Mouse (Mus musculus) hindbrain, embryonic 13.5 days (tissue): ENCODE measurements around the gene Klhl11. TPM values are rescaled to one million over a fixed set of nuclear protein-coding genes. Genes with fewer than 3 reads are reported as not detected.

Source experiments
- ATAC-seq: fragments of 200-750 bp; cut with Nextera tagmentation; 2 replicates; pipeline ENCODE4 v1.8.0; 2017; ENCODE audit warnings: moderate TSS enrichment; ENCODE audit not compliant: low FRiP score
- H3K27ac ChIP-seq: fragments of 300-500 bp; sonication (generic); 2 replicates; pipeline ENCODE4 v1.5.1; 2015; ENCODE audit warnings: inconsistent platforms, mild to moderate bottlenecking, moderate library complexity
- H3K27me3 ChIP-seq: fragments of 300-500 bp; sonication (generic); 2 replicates; pipeline ENCODE4 v1.6.1; 2015; ENCODE audit warnings: mild to moderate bottlenecking, inconsistent platforms
- H3K36me3 ChIP-seq: fragments of 300-500 bp; sonication (generic); 2 replicates; pipeline ENCODE4 v1.6.1; 2015; ENCODE audit warnings: mild to moderate bottlenecking, inconsistent platforms
- H3K4me1 ChIP-seq: fragments of 300-500 bp; sonication (generic); replicated peaks from 2 replicates; pipeline ENCODE4 v1.6.1; 2015; ENCODE audit warnings: inconsistent platforms
- H3K4me2 ChIP-seq: fragments of 300-500 bp; sonication (generic); 2 replicates; pipeline ENCODE4 v1.6.1; 2015; ENCODE audit warnings: inconsistent platforms, mild to moderate bottlenecking, moderate library complexity
- H3K4me3 ChIP-seq: fragments of 300-500 bp; sonication (generic); 2 replicates; pipeline ENCODE4 v1.5.1; 2015; ENCODE audit warnings: mild to moderate bottlenecking, inconsistent platforms
- H3K9ac ChIP-seq: fragments of 300-500 bp; sonication (generic); 2 replicates; pipeline ENCODE4 v1.6.1; 2015; ENCODE audit warnings: mild to moderate bottlenecking, inconsistent platforms
- H3K9me3 ChIP-seq: fragments of 300-500 bp; sonication (generic); 2 replicates; pipeline ENCODE4 v1.6.1; 2016; ENCODE audit warnings: inconsistent platforms
- WGBS: fragments of 180-500 bp; shearing (Covaris S2); methylation state at CpG from one replicate; pipeline ENCODE4 v1.1.7; 2015; 5-methylcytosine and 5-hydroxymethylcytosine counted together
- polyA plus RNA-seq: library from polyadenylated mRNA; unstranded; fragments of >200 nt; fragmentation: Nextera tagmentation; extraction: Ambion mirVana; gene quantifications from 2 replicates; pipeline ENCODE4 v1.2.1, GENCODE M21; 2015

Gene Klhl11
- 11.0 and 12.2 TPM in 2 replicates for polyA plus RNA-seq

DNA sequence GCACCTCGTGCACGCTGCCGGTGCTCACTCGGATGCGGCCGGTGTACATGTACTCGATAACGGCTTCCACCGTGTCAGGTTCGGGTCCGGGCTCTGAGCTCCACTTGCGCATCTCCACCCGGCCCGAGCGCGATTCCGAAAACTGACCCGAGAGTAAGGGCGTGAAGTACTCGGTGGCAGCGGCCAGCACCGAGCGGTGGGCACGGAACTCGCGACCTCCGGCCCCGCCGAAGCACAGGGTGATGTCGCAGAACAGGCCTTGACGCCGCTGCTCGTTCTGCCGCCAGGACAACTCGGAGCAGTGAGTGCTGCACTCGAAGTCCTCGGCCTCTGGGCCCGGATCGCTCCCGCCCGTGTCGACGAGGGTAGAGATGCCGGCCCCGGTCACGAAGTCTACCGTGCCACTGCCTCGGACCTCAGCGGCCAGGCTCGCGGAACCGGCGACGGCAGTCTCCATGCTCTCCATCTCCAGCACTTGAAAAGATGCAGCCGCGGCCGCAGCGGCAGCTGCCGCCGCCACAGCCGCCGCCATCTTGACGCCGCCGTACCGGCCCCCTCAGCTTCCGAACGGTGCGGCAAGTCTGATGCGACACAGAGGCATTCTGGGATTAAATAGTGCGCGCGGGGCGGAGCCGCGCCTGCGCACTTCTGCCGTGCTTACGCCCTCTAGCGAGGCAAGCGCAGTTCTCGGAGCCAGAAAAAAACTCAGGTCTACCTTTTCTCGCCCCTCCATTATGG, at the start of gene Klhl11:
Gene Klhl11, minus strand, starts transcription at position 545 of the 738 bp plus-strand sequence.
- Histone ChIP-seq H3K36me3 (peaks cover 16% of the 10 kb centered on the region), H3K27me3 (no peaks in the 10 kb centered on the region), H3K27ac (peak within 1 kb of the TSS; percentile 93), H3K9ac (peak within 1 kb of the TSS; percentile 92), H3K4me1 (peaks cover 28% of the 10 kb centered on the region), H3K9me3 (no peaks in the 10 kb centered on the region), H3K4me3 (peak within 1 kb of the TSS; percentile 83), H3K4me2 (peak within 1 kb of the TSS; percentile 82)
- WGBS: under 1% methylated on average over 83 of the region's 83 CpGs
- peak; percentile 90 for ATAC-seq

DNA sequence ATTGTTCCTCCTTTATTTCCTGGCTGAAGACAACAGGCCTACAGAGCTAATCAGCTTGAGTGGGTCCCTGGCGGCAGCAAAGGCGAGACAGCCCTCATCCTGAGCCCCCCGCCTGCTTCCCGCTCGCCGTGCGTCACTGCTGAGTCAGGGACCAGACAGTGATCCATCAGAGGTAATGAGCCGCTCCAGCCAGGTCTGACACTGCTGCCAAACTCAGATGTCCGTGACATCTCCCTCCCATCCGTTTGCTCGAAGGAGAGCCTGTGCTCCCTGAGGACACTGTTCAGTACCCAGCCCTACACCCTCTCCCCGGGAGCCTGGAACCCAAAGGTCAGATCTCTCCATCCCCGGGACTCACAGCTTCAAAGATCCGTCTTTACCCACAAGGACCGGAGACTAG, 48.3 kb upstream of the Klhl11 start:
- H3K9me3 ChIP-seq: no peaks in the 10 kb centered on the region
- peak overlapping the region; percentile 52 for H3K27ac ChIP-seq
- H3K4me1 ChIP-seq: peaks cover 59% of the 10 kb centered on the region
- no peak overlapping the region for H3K4me3 ChIP-seq
- WGBS: 56% methylated on average over 15 of the region's 15 CpGs
- peak; percentile 52; the same call in 1 of the 2 replicates for ATAC-seq
- H3K9ac ChIP-seq: peak overlapping the region; percentile 35; the same call in 1 of the 2 replicates
- H3K4me2 ChIP-seq: no peak overlapping the region
- H3K36me3 ChIP-seq: peaks cover 78% of the 10 kb centered on the region
- H3K27me3 ChIP-seq: no peaks in the 10 kb centered on the region

DNA sequence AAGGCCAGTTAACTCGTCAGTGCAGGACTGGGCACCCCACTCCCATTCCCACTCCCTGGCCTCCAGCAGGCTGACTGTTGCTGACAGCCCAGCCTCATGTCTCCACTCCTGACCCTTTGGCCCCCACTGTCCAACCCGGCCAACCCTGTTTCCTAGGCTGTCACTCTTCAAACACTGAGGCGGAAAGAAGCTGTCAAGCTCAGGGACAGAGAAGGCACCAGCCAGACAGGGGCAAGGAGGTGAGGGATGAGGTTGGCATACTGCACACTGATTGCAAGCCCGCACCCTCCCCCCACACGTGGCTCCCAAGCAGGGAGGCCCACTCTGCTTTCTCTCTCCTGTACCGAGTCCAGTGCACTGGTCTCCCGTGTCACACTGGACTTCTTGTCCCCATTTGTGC, 46.6 kb upstream of the Klhl11 start:
- 79% methylated on average over 7 of the region's 7 CpGs for WGBS
- Histone ChIP-seq H3K9ac (no peak overlapping the region), H3K36me3 (peaks cover 95% of the 10 kb centered on the region), H3K27me3 (no peaks in the 10 kb centered on the region), H3K9me3 (no peaks in the 10 kb centered on the region), H3K4me3 (no peak overlapping the region), H3K4me2 (no peak overlapping the region), H3K27ac (peak overlapping the region; percentile 44; the same call in 1 of the 2 replicates), H3K4me1 (peaks cover 42% of the 10 kb centered on the region)
- ATAC-seq: no peak

DNA sequence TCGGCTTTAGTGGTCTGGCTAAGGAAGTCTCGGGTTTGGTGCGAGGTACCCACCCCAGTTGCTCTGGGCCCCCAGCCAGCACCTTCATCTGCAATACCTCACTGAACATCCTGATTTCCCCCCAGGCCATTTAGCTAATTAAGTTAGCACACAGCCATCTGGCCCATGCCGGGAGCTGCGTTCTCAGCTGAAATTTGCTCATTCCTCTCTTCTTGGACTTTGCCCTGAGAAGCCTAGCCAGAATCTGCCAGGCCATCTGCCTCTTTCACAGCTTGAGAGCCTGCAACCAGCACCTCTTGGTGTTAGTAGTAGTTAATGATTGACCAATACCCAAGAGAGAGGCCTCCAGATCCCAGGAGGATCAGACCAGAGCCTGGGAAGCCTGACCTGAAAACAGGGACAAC, 45.6 kb upstream of the Klhl11 start:
- peak; percentile 35 for ATAC-seq
- Histone ChIP-seq H3K4me2 (no peak overlapping the region), H3K27me3 (no peaks in the 10 kb centered on the region), H3K4me3 (no peak overlapping the region), H3K4me1 (peaks cover 34% of the 10 kb centered on the region), H3K9ac (no peak overlapping the region), H3K36me3 (peaks cover 99% of the 10 kb centered on the region), H3K9me3 (no peaks in the 10 kb centered on the region), H3K27ac (peak overlapping the region; percentile 44)
- 52% methylated on average over 5 of the region's 5 CpGs for WGBS

DNA sequence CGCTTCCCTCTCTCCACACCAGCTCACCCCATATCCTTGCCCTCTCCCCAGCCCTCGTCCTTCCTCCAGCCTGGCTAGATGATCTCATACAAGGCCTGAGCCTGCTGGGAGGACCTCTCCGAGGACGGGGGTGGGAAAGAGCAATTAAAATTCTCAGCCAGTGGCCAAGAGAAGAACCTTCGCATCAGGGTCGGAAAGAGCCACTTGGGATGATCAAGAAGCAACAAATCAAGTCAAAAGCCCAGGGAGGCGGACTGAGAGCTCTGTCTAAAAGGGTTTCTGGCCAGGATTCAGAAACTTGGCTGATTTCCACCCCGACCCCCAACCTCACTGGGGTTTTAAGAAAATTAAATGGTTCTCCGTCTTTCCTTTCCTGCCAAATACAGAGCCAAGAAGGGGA, 43.8 kb upstream of the Klhl11 start:
- Histone ChIP-seq H3K27me3 (no peaks in the 10 kb centered on the region), H3K4me1 (peaks cover 34% of the 10 kb centered on the region), H3K4me2 (no peak overlapping the region), H3K9me3 (no peaks in the 10 kb centered on the region), H3K9ac (no peak overlapping the region), H3K27ac (peak overlapping the region; percentile 35; the same call in 1 of the 2 replicates), H3K36me3 (peaks cover 98% of the 10 kb centered on the region), H3K4me3 (no peak overlapping the region)
- 72% methylated on average over 9 of the region's 9 CpGs for WGBS
- ATAC-seq: no peak

DNA sequence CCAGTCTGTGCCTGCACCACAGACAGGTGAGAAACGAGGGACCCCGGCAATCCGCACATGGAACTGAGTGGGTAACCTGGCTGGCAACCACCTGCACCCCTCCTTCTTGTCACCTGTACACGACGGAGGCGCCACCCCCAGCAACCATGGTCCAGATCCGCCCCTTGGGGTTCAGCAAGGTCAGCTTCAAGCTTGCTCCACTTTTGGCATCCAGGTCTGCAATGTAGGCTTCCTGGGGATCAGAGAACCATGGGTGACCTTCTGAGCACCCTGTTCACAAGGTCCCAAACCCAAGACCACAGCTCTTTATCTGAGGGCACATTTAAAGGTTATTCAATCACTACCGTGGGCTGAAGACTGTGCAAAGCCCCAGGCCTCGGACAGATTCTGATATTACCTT, 43.2 kb upstream of the Klhl11 start:
- no peaks in the 10 kb centered on the region for H3K9me3 ChIP-seq
- H3K4me3 ChIP-seq: no peak overlapping the region
- H3K27me3 ChIP-seq: no peaks in the 10 kb centered on the region
- H3K4me1 ChIP-seq: peaks cover 31% of the 10 kb centered on the region
- no peak overlapping the region for H3K9ac ChIP-seq
- H3K27ac ChIP-seq: no peak overlapping the region
- no peak overlapping the region for H3K4me2 ChIP-seq
- ATAC-seq: no peak
- 90% methylated on average over 9 of the region's 9 CpGs for WGBS
- H3K36me3 ChIP-seq: peaks cover 97% of the 10 kb centered on the region

DNA sequence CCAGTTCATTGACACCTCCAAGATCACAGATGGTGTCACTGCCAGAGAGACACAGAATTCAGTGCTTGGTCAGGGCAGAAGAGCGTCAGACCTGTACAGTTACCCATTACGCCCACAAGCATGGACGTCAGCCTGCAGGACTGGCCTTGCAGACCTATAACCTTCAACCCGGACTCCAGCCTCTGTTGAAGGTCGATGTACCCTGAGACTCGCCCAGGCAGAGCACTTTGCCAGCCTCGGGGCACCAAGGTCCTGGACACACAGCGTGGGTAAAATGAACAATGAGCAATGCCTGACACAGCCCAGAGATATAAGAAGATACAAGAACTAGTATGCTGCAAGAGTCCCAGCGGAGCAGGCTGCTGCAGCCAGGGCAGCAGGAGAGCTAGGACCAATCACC, 42.5 kb upstream of the Klhl11 start:
- H3K9me3 ChIP-seq: no peaks in the 10 kb centered on the region
- no peak overlapping the region for H3K4me2 ChIP-seq
- H3K9ac ChIP-seq: no peak overlapping the region
- H3K27me3 ChIP-seq: no peaks in the 10 kb centered on the region
- 91% methylated on average over 9 of the region's 9 CpGs for WGBS
- peaks cover 94% of the 10 kb centered on the region for H3K36me3 ChIP-seq
- peaks cover 27% of the 10 kb centered on the region for H3K4me1 ChIP-seq
- ATAC-seq: no peak
- H3K27ac ChIP-seq: no peak overlapping the region
- no peak overlapping the region for H3K4me3 ChIP-seq

DNA sequence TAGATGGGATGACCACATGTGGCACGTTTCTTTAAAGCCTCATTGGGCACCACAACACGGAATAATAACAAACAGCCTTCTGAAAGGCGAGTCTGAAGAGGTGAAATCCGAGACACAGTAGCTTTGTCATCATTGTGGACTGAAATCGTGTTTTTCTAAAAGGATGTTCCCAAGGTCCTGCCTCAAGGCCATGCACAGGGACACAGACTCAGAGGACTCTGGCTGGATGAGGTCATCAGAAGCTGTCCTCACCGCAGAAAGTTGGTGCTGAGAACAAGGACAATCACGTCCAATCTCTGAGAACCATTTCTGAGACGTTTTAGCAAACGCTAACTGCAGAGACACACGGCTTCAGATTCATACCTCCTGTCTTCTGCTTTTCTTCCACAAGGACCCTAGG, 41.2 kb upstream of the Klhl11 start:
- 91% methylated on average over 10 of the region's 10 CpGs for WGBS
- H3K27ac ChIP-seq: no peak overlapping the region
- peaks cover 94% of the 10 kb centered on the region for H3K36me3 ChIP-seq
- no peak for ATAC-seq
- H3K4me1 ChIP-seq: peaks cover 18% of the 10 kb centered on the region
- no peak overlapping the region for H3K4me3 ChIP-seq
- no peaks in the 10 kb centered on the region for H3K27me3 ChIP-seq
- H3K4me2 ChIP-seq: no peak overlapping the region
- no peak overlapping the region for H3K9ac ChIP-seq
- no peaks in the 10 kb centered on the region for H3K9me3 ChIP-seq

DNA sequence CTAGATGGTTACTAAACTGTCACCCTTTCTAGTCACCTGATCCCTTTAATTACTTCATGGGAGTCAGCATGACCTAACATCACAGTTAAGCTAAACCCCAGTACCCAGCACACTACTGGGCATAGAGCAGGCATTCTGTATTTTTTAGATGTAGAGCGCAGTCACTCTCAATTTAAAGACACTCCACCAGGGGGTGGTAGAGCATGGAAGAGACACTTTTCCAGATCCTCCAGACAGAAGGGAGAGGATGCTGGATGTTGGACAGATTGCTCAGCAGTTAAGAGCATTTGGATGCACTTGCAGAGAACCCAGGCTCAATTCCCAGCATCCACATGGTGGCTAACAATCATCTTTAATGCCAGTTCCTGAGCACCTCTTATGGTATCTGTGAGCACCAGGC, 39.8 kb upstream of the Klhl11 start:
- H3K4me1 ChIP-seq: peaks cover 7% of the 10 kb centered on the region
- peaks cover 92% of the 10 kb centered on the region for H3K36me3 ChIP-seq
- ATAC-seq: no peak
- H3K27ac ChIP-seq: no peak overlapping the region
- no peak overlapping the region for H3K4me2 ChIP-seq
- no peaks in the 10 kb centered on the region for H3K9me3 ChIP-seq
- no peak overlapping the region for H3K4me3 ChIP-seq
- 90% methylated on average over 1 of the region's 1 CpGs for WGBS
- no peaks in the 10 kb centered on the region for H3K27me3 ChIP-seq
- H3K9ac ChIP-seq: no peak overlapping the region

DNA sequence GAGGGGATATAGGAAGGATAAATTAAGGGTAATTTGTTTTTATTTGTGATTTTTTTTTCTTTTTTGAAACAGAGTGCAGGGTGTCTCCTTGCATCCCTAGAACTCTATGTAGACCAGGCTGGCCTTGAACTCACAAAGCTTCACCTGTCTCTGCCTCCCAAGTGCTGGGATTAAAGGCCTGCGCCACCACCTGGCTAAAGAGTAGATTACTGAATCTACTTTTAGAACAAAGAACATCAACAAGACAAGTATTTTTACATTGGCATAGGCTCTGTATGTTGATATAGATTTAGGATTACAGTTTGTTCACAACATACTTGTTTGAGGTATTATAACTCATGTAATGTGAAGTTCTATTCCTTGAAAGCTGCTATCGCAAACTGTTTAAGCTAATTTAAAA, 38.0 kb upstream of the Klhl11 start:
- Histone ChIP-seq H3K4me1 (no peaks in the 10 kb centered on the region), H3K4me3 (no peak overlapping the region), H3K9me3 (no peaks in the 10 kb centered on the region), H3K27ac (no peak overlapping the region), H3K4me2 (no peak overlapping the region), H3K36me3 (peaks cover 93% of the 10 kb centered on the region), H3K27me3 (no peaks in the 10 kb centered on the region), H3K9ac (no peak overlapping the region)
- WGBS: 92% methylated on average over 2 of the region's 2 CpGs
- no peak for ATAC-seq

DNA sequence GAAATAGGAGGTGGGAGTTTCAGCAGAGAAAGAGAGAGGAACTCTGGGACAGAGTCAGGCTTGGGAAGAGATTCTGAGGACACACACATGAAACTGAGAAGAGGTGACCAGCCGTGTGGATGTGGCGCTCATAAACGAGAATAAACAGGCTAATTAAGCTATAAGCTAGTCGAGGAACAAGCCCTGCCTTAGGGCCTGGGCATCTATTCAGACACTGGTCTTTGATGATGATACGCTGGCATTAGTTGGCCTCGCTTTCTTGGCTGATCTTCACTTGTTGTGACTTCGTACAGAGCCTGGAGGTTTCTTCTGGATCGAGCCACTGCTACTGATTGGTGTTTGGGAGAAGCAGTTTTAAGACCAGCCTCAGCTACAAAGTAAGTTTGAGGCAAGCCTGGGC, 33.5 kb upstream of the Klhl11 start:
- Histone ChIP-seq H3K9ac (no peak overlapping the region), H3K4me2 (no peak overlapping the region), H3K27ac (no peak overlapping the region), H3K9me3 (no peaks in the 10 kb centered on the region), H3K4me3 (no peak overlapping the region), H3K4me1 (no peaks in the 10 kb centered on the region), H3K36me3 (peaks cover 94% of the 10 kb centered on the region), H3K27me3 (no peaks in the 10 kb centered on the region)
- ATAC-seq: no peak
- WGBS: 96% methylated on average over 8 of the region's 8 CpGs

DNA sequence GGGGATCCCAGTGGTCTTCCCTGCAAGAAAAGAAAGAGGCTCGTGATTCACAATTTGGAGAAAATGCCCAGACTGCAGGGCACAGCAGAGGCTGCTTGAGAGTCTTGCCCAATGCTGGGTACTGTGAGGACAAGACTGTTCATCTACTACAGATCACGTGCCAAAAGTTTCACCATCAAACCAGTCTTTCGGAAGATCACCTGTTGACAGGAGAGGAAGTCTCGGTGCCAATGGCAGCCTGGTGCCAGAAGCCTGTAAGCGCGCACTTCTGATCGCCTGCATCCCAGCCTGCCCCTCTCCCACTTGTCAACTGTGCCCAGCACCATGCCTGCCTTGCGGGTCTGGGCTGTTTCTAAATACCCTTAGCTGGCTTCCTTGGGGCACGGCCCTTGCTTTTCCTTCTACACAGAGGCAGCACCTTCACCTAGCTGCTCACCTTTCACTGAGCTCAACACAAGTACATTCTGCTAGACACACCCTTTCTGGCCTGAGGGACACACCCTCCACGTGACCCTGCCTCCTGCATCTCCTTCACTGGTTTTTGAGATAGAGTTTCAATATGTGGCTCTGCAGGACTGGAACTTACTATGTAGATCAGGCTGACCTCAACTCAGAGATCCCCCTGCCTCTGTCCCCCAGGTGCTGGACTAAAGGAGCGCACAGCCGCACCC, 32.6 kb upstream of the Klhl11 start:
- Histone ChIP-seq H3K27me3 (no peaks in the 10 kb centered on the region), H3K4me3 (no peak overlapping the region), H3K27ac (no peak overlapping the region), H3K9ac (no peak overlapping the region), H3K9me3 (no peaks in the 10 kb centered on the region), H3K4me1 (no peaks in the 10 kb centered on the region), H3K36me3 (peaks cover 98% of the 10 kb centered on the region), H3K4me2 (no peak overlapping the region)
- 97% methylated on average over 12 of the region's 12 CpGs for WGBS
- no peak for ATAC-seq

DNA sequence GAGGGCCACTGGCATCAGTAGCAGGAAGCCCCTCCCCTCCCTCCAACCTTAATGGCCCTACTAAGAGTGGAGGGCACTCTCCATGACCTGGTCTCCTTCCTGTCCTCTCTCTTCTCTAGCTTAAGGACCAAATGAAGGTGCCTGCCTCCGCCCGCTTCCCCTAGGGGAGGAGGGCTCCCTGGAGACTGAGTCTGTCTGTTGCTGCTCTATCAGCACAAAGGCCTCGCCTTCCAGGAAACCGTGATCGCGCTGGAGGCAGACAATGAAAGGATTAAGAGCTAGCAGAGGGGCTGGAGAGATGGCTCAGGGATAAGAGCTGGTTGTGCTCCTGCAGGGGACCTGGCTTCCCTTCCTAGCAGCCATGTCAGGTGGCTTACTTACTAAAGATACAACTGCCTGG, 28.8 kb upstream of the Klhl11 start:
- Histone ChIP-seq H3K4me1 (no peaks in the 10 kb centered on the region), H3K9me3 (no peaks in the 10 kb centered on the region), H3K9ac (no peak overlapping the region), H3K4me3 (no peak overlapping the region), H3K27me3 (no peaks in the 10 kb centered on the region), H3K4me2 (no peak overlapping the region), H3K36me3 (peaks cover 100% of the 10 kb centered on the region), H3K27ac (no peak overlapping the region)
- no peak for ATAC-seq
- 45% methylated on average over 6 of the region's 6 CpGs for WGBS
